Comparison of ENCODE assay signal across 8 mouse cellular contexts in genomic region chr15:77819894-77820387, GRCm38 (mm10). TPM values are rescaled to one million over a fixed set of nuclear protein-coding genes. Genes with fewer than 3 reads are reported as not detected.
DNase-seq lines count a peak whose midpoint lies in the region; ATAC-seq lines count a peak whose summit lies in the region.

No protein-coding gene starts in this region.

- H3K4me2 ChIP-seq in forebrain, embryonic 11.5 days (ENCODE audit: low read depth, low read length, severe bottlenecking): no peak overlapping the region

- H3K9ac ChIP-seq in forebrain, embryonic 11.5 days (ENCODE audit: low read length): no peak overlapping the region

- no peak for ATAC-seq in forebrain, embryonic 11.5 days (replicated peaks; ENCODE audit: low FRiP score)
- ATAC-seq in megakaryocyte progenitor cell, adult 5-6 weeks (replicated peaks; ENCODE audit: poor library complexity): peak; percentile 30

- no peaks in the 10 kb centered on the region for H3K27me3 ChIP-seq in forebrain, embryonic 10.5 days (ENCODE audit: poor library complexity, severe bottlenecking)
- H3K27me3 ChIP-seq in forebrain, embryonic 11.5 days (ENCODE audit: control insufficient read depth, insufficient read depth, low read length): no peaks in the 10 kb centered on the region
- H3K27me3 ChIP-seq in heart, embryonic 10.5 days (ENCODE audit: insufficient read depth, poor library complexity, severe bottlenecking): no peaks in the 10 kb centered on the region

- WGBS in forebrain, embryonic 10.5 days: 80% methylated on average over 10 of the region's 10 CpGs
- 77% methylated on average over 10 of the region's 10 CpGs for WGBS in forebrain, embryonic 11.5 days
- 72% methylated on average over 10 of the region's 10 CpGs for WGBS in heart, embryonic 10.5 days

- H3K9me3 ChIP-seq in forebrain, embryonic 10.5 days: no peaks in the 10 kb centered on the region
- no peaks in the 10 kb centered on the region for H3K9me3 ChIP-seq in forebrain, embryonic 11.5 days (ENCODE audit: control insufficient read depth, low read length)
- no peaks in the 10 kb centered on the region for H3K9me3 ChIP-seq in heart, embryonic 10.5 days

- H3K36me3 ChIP-seq in forebrain, embryonic 10.5 days (replicated peaks): no peaks in the 10 kb centered on the region; the same call in none of the 2 replicates
- no peaks in the 10 kb centered on the region for H3K36me3 ChIP-seq in forebrain, embryonic 11.5 days (ENCODE audit: control insufficient read depth, insufficient read depth, low read length)
- peaks cover 7% of the 10 kb centered on the region; the same call in 1 of the 2 replicates for H3K36me3 ChIP-seq in heart, embryonic 10.5 days

- no peak overlapping the region for H3K4me3 ChIP-seq in forebrain, embryonic 10.5 days
- H3K4me3 ChIP-seq in forebrain, embryonic 11.5 days (ENCODE audit: low read depth, low read length): no peak overlapping the region
- no peak overlapping the region for H3K4me3 ChIP-seq in heart, embryonic 10.5 days

- H3K27ac ChIP-seq in forebrain, embryonic 10.5 days: peak overlapping the region; percentile 45
- no peak overlapping the region for H3K27ac ChIP-seq in forebrain, embryonic 11.5 days (ENCODE audit: low read depth, low read length)
- H3K27ac ChIP-seq in heart, embryonic 10.5 days: peak overlapping the region; percentile 86

- no peak for DNase-seq in forebrain, embryonic 10.5 days (ENCODE audit: extremely low spot score, low spot score)
- DNase-seq in forebrain, embryonic 11.5 days (ENCODE audit: low spot score): no peak
- peak; percentile 67 for DNase-seq in 3T3-L1 (ENCODE audit: low read depth, low spot score)
- DNase-seq in cerebellum, adult 8-10 months: peak; percentile 94
- DNase-seq in heart, embryonic 10.5 days (ENCODE audit: low spot score): no peak
- peak; percentile 80 to 90 for DNase-seq in kidney, postnatal 25 days
- no peak for DNase-seq in embryo, embryonic 10.5 days (ENCODE audit: low spot score)

- H3K4me1 ChIP-seq in forebrain, embryonic 10.5 days: peaks cover 88% of the 10 kb centered on the region
- H3K4me1 ChIP-seq in forebrain, embryonic 11.5 days (replicated peaks; ENCODE audit: control insufficient read depth, insufficient read depth, low read length): no peaks in the 10 kb centered on the region; the same call in 1 of the 2 replicates
- peaks cover 97% of the 10 kb centered on the region for H3K4me1 ChIP-seq in heart, embryonic 10.5 days

RNA-seq across cellular contexts. Expression of gene Myh9, which starts 22.0 kb away (rescaled TPM):
- 35.6 and 36.8 TPM in 2 replicates for polyA plus RNA-seq in forebrain, embryonic 10.5 days (2016; fragmentation: Nextera tagmentation; extraction: Ambion mirVana)
- polyA plus RNA-seq in forebrain, embryonic 11.5 days (2014; fragmentation: Nextera tagmentation; extraction: Ambion mirVana): 32.0 and 37.4 TPM in 2 replicates
- 34.5 and 37.5 TPM in 2 replicates for polyA plus RNA-seq in heart, embryonic 10.5 days (2016; fragmentation: Nextera tagmentation; extraction: Ambion mirVana)
- total RNA-seq in megakaryocyte progenitor cell, adult 5-6 weeks (2015): 167 and 191 TPM in 2 replicates
- 238 and 338 TPM in 2 replicates for total RNA-seq in megakaryocyte progenitor cell, adult 5-6 weeks (2017)

Comparison
In these comparisons a context has a peak if more than half of its experiments do, and no peak if none do; other contexts are left out.
1. DNase-seq: peak in 3T3-L1 (single experiment), cerebellum, adult 8-10 months (single experiment) and kidney, postnatal 25 days (2 of 2); none in forebrain, embryonic 10.5 days (single experiment), forebrain, embryonic 11.5 days (single experiment), heart, embryonic 10.5 days (single experiment) and embryo, embryonic 10.5 days (single experiment).